ENCODE assay signal across 18 mouse cellular contexts in the genomic region with DNA sequence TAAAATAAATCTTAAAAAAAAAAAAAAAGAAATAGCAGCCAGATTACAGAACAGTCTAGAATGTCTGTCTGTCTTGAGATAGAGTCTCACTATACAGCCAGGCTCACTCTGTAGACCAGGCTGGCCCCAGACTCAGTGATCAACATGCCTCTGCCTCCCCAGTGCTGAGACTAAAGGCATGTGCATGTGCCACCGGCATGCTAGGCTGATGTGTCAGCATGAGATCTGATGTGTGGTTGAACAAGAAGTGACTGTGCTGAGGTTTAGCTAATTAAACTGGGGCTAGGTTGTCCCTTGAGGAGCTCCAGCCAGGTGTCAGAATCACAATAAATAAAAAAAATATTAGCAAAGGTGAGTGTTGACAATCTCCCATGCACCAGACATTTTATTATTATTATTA. TPM values are rescaled to one million over a fixed set of nuclear protein-coding genes. Genes with fewer than 3 reads are reported as not detected.
DNase-seq lines count a peak whose midpoint lies in the region; ATAC-seq and TF ChIP-seq lines count a peak whose summit lies in the region.
"Had no signal": no experiment of that assay in that cellular context is flagged by ENCODE, and none has a peak within 500 bp of the region (broad histone marks: within the 10 kb centered on the region; RNA-seq: fewer than 3 reads in every experiment).

No protein-coding gene starts in this region.

- peak; percentile 90 for DNase-seq in heart, adult 11 months
- no peak for DNase-seq in heart, postnatal 36 days
- DNase-seq in kidney, postnatal 4 days: no peak
- peak; percentile 19 for DNase-seq in 416B (ENCODE audit: low read depth)
- DNase-seq in liver, postnatal 0 days: no peak
- DNase-seq in urinary bladder, postnatal 4 days (ENCODE audit: low spot score in 2 of 2): no peak
- DNase-seq in right cerebral cortex, postnatal 25 days: no peak
- DNase-seq: adrenal gland, postnatal 10 days; cerebellum, adult 11-12 months; cerebellum, postnatal 25 days; gastrocnemius, postnatal 36 days; left cerebral cortex, postnatal 4 days; midbrain, embryonic 14.5 days; right cerebral cortex, adult 18-20 months; thymus, postnatal 25 days had no signal

- H3K4me2 ChIP-seq in kidney, embryonic 15.5 days: 0 out of 2 replicates have a peak overlapping the region, but pooled peaks have one; percentile 60
- 0 out of 2 replicates have a peak overlapping the region, but pooled peaks have one; percentile 70 for H3K4me2 ChIP-seq in liver, postnatal 0 days (ENCODE audit: low read depth, low read length)

- H3K27ac ChIP-seq in kidney, embryonic 15.5 days: no peak overlapping the region
- no peak overlapping the region for H3K27ac ChIP-seq in liver, postnatal 0 days (ENCODE audit: low read depth)
- H3K27ac ChIP-seq: forebrain, embryonic 13.5 days had no signal

- 0 out of 2 replicates have a peak, but pooled peaks cover under 1% of the 10 kb centered on the region for H3K9me3 ChIP-seq in kidney, embryonic 15.5 days (replicated peaks)
- H3K9me3 ChIP-seq in liver, postnatal 0 days (ENCODE audit: low read length): no peaks in the 10 kb centered on the region
- H3K9me3 ChIP-seq: forebrain, embryonic 13.5 days; stomach, embryonic 15.5 days had no signal

- TF ChIP-seq CTCF in liver, postnatal 0 days (IDR thresholded peaks at IDR 0.05; ENCODE audit: low read depth): no peak

- intact Hi-C loops in heart, postnatal 36 days (cut with DNase I): loop anchor here (1.0 kb wide), 1 partner anchor 27 kb away; no protein-coding TSS in a partner anchor

- H3K27me3 ChIP-seq in kidney, embryonic 15.5 days: no peaks in the 10 kb centered on the region
- no peaks in the 10 kb centered on the region for H3K27me3 ChIP-seq in liver, postnatal 0 days (ENCODE audit: insufficient read depth, low read length)
- H3K27me3 ChIP-seq: forebrain, embryonic 13.5 days; stomach, embryonic 15.5 days had no signal

- no peak for TF ChIP-seq EP300 in liver, postnatal 0 days (IDR thresholded peaks at IDR 0.05; ENCODE audit: low read depth)

- ATAC-seq in kidney, embryonic 15.5 days (replicated peaks; ENCODE audit: low FRiP score): no peak
- no peak for ATAC-seq in liver, postnatal 0 days

- no peak overlapping the region for H3K4me3 ChIP-seq in kidney, embryonic 15.5 days (replicated peaks)
- H3K4me3 ChIP-seq in liver, postnatal 0 days (ENCODE audit: low read depth, low read length): no peak overlapping the region

- peaks cover 7% of the 10 kb centered on the region; the same call in 1 of the 2 replicates for H3K36me3 ChIP-seq in kidney, embryonic 15.5 days
- 0 out of 2 replicates have a peak, but pooled peaks cover 3% of the 10 kb centered on the region for H3K36me3 ChIP-seq in liver, postnatal 0 days (replicated peaks; ENCODE audit: insufficient read depth, low read length)
- H3K36me3 ChIP-seq: stomach, embryonic 15.5 days had no signal

- 69% methylated on average over 1 of the region's 1 CpGs for WGBS in kidney, embryonic 15.5 days
- 62% methylated on average over 1 of the region's 1 CpGs for WGBS in liver, postnatal 0 days (ENCODE audit: insufficient replicate concordance)

- no peak overlapping the region for H3K9ac ChIP-seq in kidney, embryonic 15.5 days
- H3K9ac ChIP-seq in liver, postnatal 0 days (replicated peaks): no peak overlapping the region
- H3K9ac ChIP-seq: forebrain, embryonic 13.5 days; stomach, embryonic 15.5 days had no signal

- peaks cover 21% of the 10 kb centered on the region for H3K4me1 ChIP-seq in kidney, embryonic 15.5 days
- no peaks in the 10 kb centered on the region for H3K4me1 ChIP-seq in liver, postnatal 0 days (ENCODE audit: insufficient read depth)
- H3K4me1 ChIP-seq: stomach, embryonic 15.5 days had no signal

RNA-seq across cellular contexts. Expression of gene Trpv4, which starts 8.4 kb away (rescaled TPM):
- 1 to 10 TPM; 2.6 to 7.0 TPM for total RNA-seq in heart, postnatal 36 days (2021)
- 21.8 and 23.4 TPM in 2 replicates for polyA plus RNA-seq in kidney, embryonic 15.5 days (2015; fragmentation: Nextera tagmentation; extraction: Ambion mirVana)
- 0.32 and 0.38 TPM in 2 replicates for polyA plus RNA-seq in liver, postnatal 0 days (2015; fragmentation: Nextera tagmentation; extraction: Ambion mirVana)

RNA-seq across cellular contexts. Expression of gene Gltp, which starts 24.1 kb away (rescaled TPM):
- total RNA-seq in heart, postnatal 36 days (2021): 10 to 100 TPM; 16.0 to 17.2 TPM
- polyA plus RNA-seq in kidney, embryonic 15.5 days (2015; fragmentation: Nextera tagmentation; extraction: Ambion mirVana): 78.5 and 79.2 TPM in 2 replicates
- polyA plus RNA-seq in liver, postnatal 0 days (2015; fragmentation: Nextera tagmentation; extraction: Ambion mirVana): 23.1 and 23.8 TPM in 2 replicates

RNA-seq across cellular contexts. Expression of gene Tchp, which starts 40.9 kb away (rescaled TPM):
- 1 to 10 TPM; 3.7 to 5.4 TPM for total RNA-seq in heart, postnatal 36 days (2021)
- 16.5 and 17.4 TPM in 2 replicates for polyA plus RNA-seq in kidney, embryonic 15.5 days (2015; fragmentation: Nextera tagmentation; extraction: Ambion mirVana)
- 1.9 and 2.4 TPM in 2 replicates for polyA plus RNA-seq in liver, postnatal 0 days (2015; fragmentation: Nextera tagmentation; extraction: Ambion mirVana)

Comparison
In these comparisons a context has a peak if more than half of its experiments do, and no peak if none do; other contexts are left out.
1. DNase-seq: peak in heart, adult 11 months (single experiment) and 416B (single experiment); none in heart, postnatal 36 days (0 of 2), kidney, postnatal 4 days (0 of 2), liver, postnatal 0 days (single experiment), urinary bladder, postnatal 4 days (0 of 2) and right cerebral cortex, postnatal 25 days (single experiment).
2. RNA of gene Trpv4, which starts 8.4 kb away (polyA plus RNA-seq): 21.8 to 23.4 TPM in kidney, embryonic 15.5 days; 0.32 to 0.38 TPM in liver, postnatal 0 days; every median in the first group is over 10 times any median in the second.